ENCODE assay signal across 26 mouse cellular contexts in genomic region chr11:23680435-23680950, GRCm38 (mm10). TPM values are rescaled to one million over a fixed set of nuclear protein-coding genes. Genes with fewer than 3 reads are reported as not detected.
DNase-seq lines count a peak whose midpoint lies in the region; ATAC-seq lines count a peak whose summit lies in the region.
"Had no signal": no experiment of that assay in that cellular context is flagged by ENCODE, and none has a peak within 500 bp of the region (broad histone marks: within the 10 kb centered on the region; RNA-seq: fewer than 3 reads in every experiment).

No protein-coding gene starts in this region.

- no peaks in the 10 kb centered on the region for H3K9me3 ChIP-seq in heart, embryonic 11.5 days (replicated peaks; ENCODE audit: control insufficient read depth, low read length)
- H3K9me3 ChIP-seq: forebrain, embryonic 13.5 days; hindbrain, embryonic 13.5 days; limb, embryonic 10.5 days; limb, embryonic 15.5 days; liver, embryonic 13.5 days; midbrain, embryonic 12.5 days; neural tube, embryonic 13.5 days; stomach, embryonic 15.5 days had no signal

- H3K27me3 ChIP-seq in heart, embryonic 11.5 days (ENCODE audit: control insufficient read depth, insufficient read depth, low read length): no peaks in the 10 kb centered on the region
- H3K27me3 ChIP-seq: forebrain, embryonic 13.5 days; hindbrain, embryonic 13.5 days; limb, embryonic 15.5 days; liver, embryonic 13.5 days; midbrain, embryonic 12.5 days; neural tube, embryonic 13.5 days; stomach, embryonic 15.5 days had no signal

- no peaks in the 10 kb centered on the region for H3K4me1 ChIP-seq in heart, embryonic 11.5 days (ENCODE audit: control insufficient read depth, insufficient read depth, low read length)
- H3K4me1 ChIP-seq: forebrain, embryonic 13.5 days; hindbrain, embryonic 13.5 days; limb, embryonic 10.5 days; limb, embryonic 15.5 days; liver, embryonic 13.5 days; midbrain, embryonic 12.5 days; neural tube, embryonic 13.5 days; stomach, embryonic 15.5 days had no signal

- 95% methylated on average over 6 of the region's 6 CpGs for WGBS in heart, embryonic 11.5 days (ENCODE audit: insufficient replicate concordance)

- H3K9ac ChIP-seq in heart, embryonic 11.5 days (ENCODE audit: low read depth, low read length): no peak overlapping the region
- H3K9ac ChIP-seq: forebrain, embryonic 13.5 days; hindbrain, embryonic 13.5 days; limb, embryonic 15.5 days; liver, embryonic 13.5 days; midbrain, embryonic 12.5 days; neural tube, embryonic 13.5 days; stomach, embryonic 15.5 days had no signal

- H3K4me3 ChIP-seq in heart, embryonic 11.5 days (ENCODE audit: low read depth, low read length): no peak overlapping the region
- H3K4me3 ChIP-seq: forebrain, embryonic 13.5 days; hindbrain, embryonic 13.5 days; limb, embryonic 10.5 days; limb, embryonic 15.5 days; liver, embryonic 13.5 days; midbrain, embryonic 12.5 days; neural tube, embryonic 13.5 days; stomach, embryonic 15.5 days had no signal

- ATAC-seq in heart, embryonic 11.5 days (replicated peaks; ENCODE audit: insufficient number of reproducible peaks, low FRiP score, low TSS enrichment): no peak
- ATAC-seq: forebrain, embryonic 13.5 days; intestine, postnatal 0 days had no signal

- DNase-seq in adrenal gland, postnatal 25 days: peak; percentile 36
- no peak for DNase-seq in adrenal gland, adult 18-20 months (ENCODE audit: low spot score in 2 of 2)
- DNase-seq in heart, adult 8-10 months (ENCODE audit: low spot score): peak; percentile 10
- DNase-seq in adipocyte (ENCODE audit: low spot score): peak; percentile 61
- DNase-seq in skeletal muscle tissue, adult 2 months (ENCODE audit: low read depth, low spot score): peak; percentile 16
- no peak for DNase-seq in thymus, postnatal 0 days (ENCODE audit: low spot score)
- DNase-seq in right cerebral cortex, postnatal 25 days: no peak
- DNase-seq: B cell, adult 2 months; cerebellum, adult 2 months; cerebellum, postnatal 14 days; heart, postnatal 4 days; kidney, adult 9 months; kidney, postnatal 10 days; liver, embryonic 13.5 days; lung, adult 18-20 months; lung, postnatal 10 days; thymus, postnatal 25 days had no signal

- H3K27ac ChIP-seq in heart, embryonic 11.5 days (ENCODE audit: low read depth, low read length): no peak overlapping the region
- H3K27ac ChIP-seq: forebrain, embryonic 13.5 days; hindbrain, embryonic 13.5 days; limb, embryonic 10.5 days; limb, embryonic 15.5 days; liver, embryonic 13.5 days; midbrain, embryonic 12.5 days; neural tube, embryonic 13.5 days; stomach, embryonic 15.5 days had no signal

- peaks cover 9% of the 10 kb centered on the region for H3K36me3 ChIP-seq in heart, embryonic 11.5 days (ENCODE audit: control insufficient read depth, insufficient read depth, low read length)

- no peak overlapping the region for H3K4me2 ChIP-seq in heart, embryonic 11.5 days
- H3K4me2 ChIP-seq: forebrain, embryonic 13.5 days; hindbrain, embryonic 13.5 days; limb, embryonic 15.5 days; liver, embryonic 13.5 days; midbrain, embryonic 12.5 days; neural tube, embryonic 13.5 days; stomach, embryonic 15.5 days had no signal

RNA-seq across cellular contexts. Expression of gene Pex13, which starts 14.7 kb away (rescaled TPM):
- 73.2 and 92.9 TPM in 2 replicates for total RNA-seq in adrenal gland, postnatal 25 days (2021)
- total RNA-seq in adrenal gland, adult 18-20 months (2021): 10 to 100 TPM; 73.9 to 74.7 TPM
- total RNA-seq in heart, adult 8-10 months (2022): 10 to 100 TPM; 20.5 to 30.7 (median 28.6) TPM
- polyA plus RNA-seq in heart, embryonic 11.5 days (2014; fragmentation: Nextera tagmentation; extraction: Ambion mirVana): 31.9 and 33.3 TPM in 2 replicates
- 35.2 and 35.4 TPM in 2 replicates for polyA plus RNA-seq in thymus, postnatal 0 days (2015; fragmentation: Nextera tagmentation; extraction: Ambion mirVana)

RNA-seq across cellular contexts. Expression of gene Pus10, which starts 15.0 kb away (rescaled TPM):
- 17.8 and 23.3 TPM in 2 replicates for total RNA-seq in adrenal gland, postnatal 25 days (2021)
- total RNA-seq in adrenal gland, adult 18-20 months (2021): 10 to 100 TPM; 18.0 to 22.1 TPM
- total RNA-seq in heart, adult 8-10 months (2022): 10 to 100 TPM in 2 of 4 experiments, 1 to 10 TPM in 2; 7.0 to 12.7 (median 9.6) TPM
- polyA plus RNA-seq in heart, embryonic 11.5 days (2014; fragmentation: Nextera tagmentation; extraction: Ambion mirVana): 19.5 and 20.7 TPM in 2 replicates
- polyA plus RNA-seq in thymus, postnatal 0 days (2015; fragmentation: Nextera tagmentation; extraction: Ambion mirVana): 24.0 and 26.2 TPM in 2 replicates

RNA-seq across cellular contexts. Expression of gene 0610010F05Rik, which starts 47.1 kb away (rescaled TPM):
- 14.1 and 16.8 TPM in 2 replicates for total RNA-seq in adrenal gland, postnatal 25 days (2021)
- 10 to 100 TPM; 12.3 to 13.7 TPM for total RNA-seq in adrenal gland, adult 18-20 months (2021)
- total RNA-seq in heart, adult 8-10 months (2022): 10 to 100 TPM in 1 of 4 experiments, 1 to 10 TPM in 3; 7.6 to 11.5 (median 9.1) TPM
- polyA plus RNA-seq in heart, embryonic 11.5 days (2014; fragmentation: Nextera tagmentation; extraction: Ambion mirVana): 20.6 and 20.7 TPM in 2 replicates
- 25.7 and 26.6 TPM in 2 replicates for polyA plus RNA-seq in thymus, postnatal 0 days (2015; fragmentation: Nextera tagmentation; extraction: Ambion mirVana)

Comparison
In these comparisons a context has a peak if more than half of its experiments do, and no peak if none do; other contexts are left out.
1. DNase-seq: peak in adrenal gland, postnatal 25 days (single experiment), heart, adult 8-10 months (single experiment), adipocyte (single experiment) and skeletal muscle tissue, adult 2 months (single experiment); none in adrenal gland, adult 18-20 months (0 of 2), thymus, postnatal 0 days (single experiment) and right cerebral cortex, postnatal 25 days (single experiment).